Mouse (Mus musculus) monocyte, adult 2 months (primary cell): ENCODE data around the gene Fabp3.
A peak's percentile ranks its signal among the peaks of the same experiment; 100 is the strongest.

ENCODE experiments used
- DNase-seq, 2 experiments: peaks; one replicate each; pipeline ENCODE4 v3.0.0; 2022; ENCODE audit warnings: low spot score in 2 of 2, low read depth in 1 of 2

Gene Fabp3

GRCm38 (mm10) chr4:130308231-130309081 lies at the start of gene Fabp3, which contains the start of gene Gm10570:
Fabp3 (plus strand) TSS chr4:130308595.
Gm10570 (minus strand) TSS chr4:130308674.
- DNase-seq, result no peak

GRCm38 (mm10) chr4:130260406-130260805 lies 48.0 kb upstream of the Fabp3 start:
- no peak for DNase-seq

GRCm38 (mm10) chr4:130264131-130264530 lies 44.3 kb upstream of the Fabp3 start:
- no peak for DNase-seq

GRCm38 (mm10) chr4:130264698-130265349 lies 43.6 kb upstream of the Fabp3 start:
- DNase-seq, result peak in 1 of 2 experiments; percentile 34

- DNase-seq, result peak in 1 of 2 experiments; percentile 23
These were observed 41.8 kb upstream of the Fabp3 start for GRCm38 (mm10) chr4:130266601-130267000.

- DNase-seq, result no peak
These were observed 41.3 kb upstream of the Fabp3 start for GRCm38 (mm10) chr4:130267069-130267468.

- no peak for DNase-seq
These were observed 39.7 kb upstream of the Fabp3 start for GRCm38 (mm10) chr4:130268736-130269135.

- DNase-seq, result no peak
These were observed 38.3 kb upstream of the Fabp3 start for GRCm38 (mm10) chr4:130270089-130270488.

- no peak for DNase-seq
These were observed 37.6 kb upstream of the Fabp3 start for GRCm38 (mm10) chr4:130270611-130271347.

- DNase-seq, result no peak
These were observed 34.6 kb upstream of the Fabp3 start for GRCm38 (mm10) chr4:130273698-130274345.

- no peak for DNase-seq
These were observed 33.9 kb upstream of the Fabp3 start for GRCm38 (mm10) chr4:130274346-130275015.

GRCm38 (mm10) chr4:130275016-130275822 lies 33.2 kb upstream of the Fabp3 start:
- DNase-seq, result no peak

- DNase-seq, result no peak
These were observed 32.6 kb upstream of the Fabp3 start for GRCm38 (mm10) chr4:130275823-130276105.

GRCm38 (mm10) chr4:130276573-130277176 lies 31.7 kb upstream of the Fabp3 start:
- no peak for DNase-seq

GRCm38 (mm10) chr4:130279105-130279504 lies 29.3 kb upstream of the Fabp3 start, which contains the start of gene Serinc2:
Serinc2 (minus strand) TSS chr4:130279205.
- DNase-seq, result no peak

- DNase-seq, result no peak
These were observed 25.5 kb upstream of the Fabp3 start for GRCm38 (mm10) chr4:130282856-130283255.

GRCm38 (mm10) chr4:130283826-130284225 lies 24.6 kb upstream of the Fabp3 start:
- DNase-seq, result no peak

- DNase-seq, result no peak
These were observed 21.9 kb upstream of the Fabp3 start for GRCm38 (mm10) chr4:130286531-130286930.

- no peak for DNase-seq
These were observed 18.6 kb upstream of the Fabp3 start for GRCm38 (mm10) chr4:130289824-130290223.
